Mouse (Mus musculus): ENCODE measurements around the gene 4933406M09Rik. TPM values are rescaled to one million over a fixed set of nuclear protein-coding genes. Genes with fewer than 3 reads are reported as not detected.

The 4933406M09Rik gene
- not detected in 2 replicates for polyA plus RNA-seq (2015; fragmentation: Nextera tagmentation; extraction: Ambion mirVana)

DNA sequence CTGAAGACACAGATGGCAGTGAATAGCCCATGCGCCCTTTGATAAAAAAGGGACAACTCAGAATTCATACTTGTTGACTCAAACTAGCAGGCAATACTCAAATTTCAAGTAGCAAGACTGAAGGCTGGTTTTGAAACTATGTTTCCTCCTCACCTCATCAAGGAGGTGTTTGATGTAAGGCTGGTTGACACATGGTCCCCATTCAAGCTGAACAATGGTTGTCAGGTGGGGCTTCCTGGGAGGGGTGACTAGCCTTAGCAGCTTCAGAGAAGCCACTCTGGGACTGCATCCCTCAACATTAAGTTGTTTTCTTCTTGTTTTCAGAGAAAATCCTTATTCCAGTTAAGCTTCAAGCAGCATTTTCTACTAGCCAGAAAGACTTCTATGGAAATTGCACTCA lies at the start of gene 4933406M09Rik:
4933406M09Rik (plus strand) TSS at position 275 of the 400 bp plus-strand sequence.
- Histone ChIP-seq H3K27me3 (ENCODE audit: control insufficient read depth, insufficient read depth, low read length) (no peaks in the 10 kb centered on the region), H3K36me3 (ENCODE audit: control insufficient read depth, insufficient read depth, low read length) (no peaks in the 10 kb centered on the region), H3K27ac (replicated peaks) (no peak within 1 kb of the TSS), H3K9ac (ENCODE audit: low read length) (no peak within 1 kb of the TSS), H3K4me2 (replicated peaks; ENCODE audit: low read depth) (no peak within 1 kb of the TSS), H3K4me1 (replicated peaks; ENCODE audit: control insufficient read depth, insufficient read depth) (no peaks in the 10 kb centered on the region), H3K9me3 (ENCODE audit: control insufficient read depth, low read length) (no peaks in the 10 kb centered on the region), H3K4me3 (ENCODE audit: low read depth, low read length) (no peak within 1 kb of the TSS)
- no peak for DNase-seq (ENCODE audit: low spot score)
- ATAC-seq (ENCODE audit: low FRiP score, low TSS enrichment), result no peak
- TF ChIP-seq EP300 (optimal IDR thresholded peaks at IDR 0.05) (no peak), CTCF (IDR thresholded peaks at IDR 0.05; ENCODE audit: low read depth) (no peak)
- 92% methylated on average over 1 of the region's 1 CpGs for WGBS

DNA sequence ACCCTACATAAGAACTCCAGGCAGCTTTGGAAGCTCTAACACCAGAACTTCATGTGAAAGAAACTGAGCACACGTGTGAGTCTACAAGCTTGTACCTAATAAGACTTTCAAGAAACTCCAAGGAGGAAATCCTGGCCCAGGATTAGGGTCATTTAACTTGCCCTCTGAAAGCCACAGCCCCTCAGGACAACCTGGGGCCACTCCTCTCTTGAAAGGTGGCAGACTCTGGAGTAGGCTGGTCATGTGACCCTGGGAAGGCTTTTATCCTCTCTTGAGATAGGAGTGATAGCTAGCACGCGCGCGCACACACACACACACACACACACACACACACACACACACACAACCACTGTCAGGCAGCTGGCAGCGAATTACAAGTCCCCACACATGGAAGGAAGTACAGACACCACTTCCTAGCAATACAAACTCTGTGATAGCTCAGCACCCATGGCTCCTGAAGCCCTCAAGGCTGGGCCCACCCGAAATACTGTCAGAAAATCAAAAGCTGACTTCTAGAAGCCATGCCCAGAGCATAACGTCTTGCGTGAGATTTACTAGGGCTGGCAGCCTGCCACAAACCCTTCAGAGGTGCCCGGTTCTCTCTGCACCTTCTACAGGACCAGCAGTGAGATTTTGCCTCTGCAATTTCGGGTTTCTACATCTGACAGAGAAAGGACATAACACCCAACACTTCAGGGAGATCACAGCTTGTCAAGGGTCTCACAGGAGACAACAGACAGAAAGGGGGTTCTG lies 48.6 kb upstream of the 4933406M09Rik start:
- Histone ChIP-seq H3K4me1 (replicated peaks; ENCODE audit: control insufficient read depth, insufficient read depth) (no peaks in the 10 kb centered on the region), H3K9ac (ENCODE audit: low read length) (no peak overlapping the region), H3K27ac (replicated peaks) (no peak overlapping the region), H3K4me2 (replicated peaks; ENCODE audit: low read depth) (no peak overlapping the region), H3K36me3 (ENCODE audit: control insufficient read depth, insufficient read depth, low read length) (no peaks in the 10 kb centered on the region), H3K27me3 (ENCODE audit: control insufficient read depth, insufficient read depth, low read length) (no peaks in the 10 kb centered on the region), H3K4me3 (ENCODE audit: low read depth, low read length) (no peak overlapping the region), H3K9me3 (ENCODE audit: control insufficient read depth, low read length) (no peaks in the 10 kb centered on the region)
- no peak for ATAC-seq (ENCODE audit: low FRiP score, low TSS enrichment)
- 61% methylated on average over 11 of the region's 11 CpGs for WGBS
- DNase-seq (ENCODE audit: low spot score), result no peak
- TF ChIP-seq CTCF (IDR thresholded peaks at IDR 0.05; ENCODE audit: low read depth), result no peak
- no peak for TF ChIP-seq EP300 (optimal IDR thresholded peaks at IDR 0.05)

- DNase-seq (ENCODE audit: low spot score), result no peak
- Histone ChIP-seq H3K36me3 (ENCODE audit: control insufficient read depth, insufficient read depth, low read length) (no peaks in the 10 kb centered on the region), H3K27ac (replicated peaks) (no peak overlapping the region), H3K4me2 (replicated peaks; ENCODE audit: low read depth) (no peak overlapping the region), H3K9ac (ENCODE audit: low read length) (no peak overlapping the region), H3K9me3 (ENCODE audit: control insufficient read depth, low read length) (no peaks in the 10 kb centered on the region), H3K4me1 (replicated peaks; ENCODE audit: control insufficient read depth, insufficient read depth) (no peaks in the 10 kb centered on the region), H3K27me3 (ENCODE audit: control insufficient read depth, insufficient read depth, low read length) (no peaks in the 10 kb centered on the region), H3K4me3 (ENCODE audit: low read depth, low read length) (no peak overlapping the region)
- 81% methylated on average over 7 of the region's 7 CpGs for WGBS
- TF ChIP-seq EP300 (optimal IDR thresholded peaks at IDR 0.05), result no peak
- ATAC-seq (ENCODE audit: low FRiP score, low TSS enrichment), result no peak
Observed at GRCm38 (mm10) chr1:134339162-134339561, 46.6 kb upstream of the 4933406M09Rik start.

GRCm38 (mm10) chr1:134339757-134340619 lies 45.8 kb upstream of the 4933406M09Rik start:
- 92% methylated on average over 18 of the region's 18 CpGs for WGBS
- Histone ChIP-seq H3K4me3 (ENCODE audit: low read depth, low read length) (no peak overlapping the region), H3K4me1 (replicated peaks; ENCODE audit: control insufficient read depth, insufficient read depth) (no peaks in the 10 kb centered on the region), H3K27ac (replicated peaks) (no peak overlapping the region), H3K9ac (ENCODE audit: low read length) (no peak overlapping the region), H3K27me3 (ENCODE audit: control insufficient read depth, insufficient read depth, low read length) (no peaks in the 10 kb centered on the region), H3K9me3 (ENCODE audit: control insufficient read depth, low read length) (no peaks in the 10 kb centered on the region), H3K36me3 (ENCODE audit: control insufficient read depth, insufficient read depth, low read length) (no peaks in the 10 kb centered on the region), H3K4me2 (replicated peaks; ENCODE audit: low read depth) (no peak overlapping the region)
- TF ChIP-seq CTCF (IDR thresholded peaks at IDR 0.05; ENCODE audit: low read depth) (peak; percentile 48), EP300 (optimal IDR thresholded peaks at IDR 0.05) (no peak)
- no peak for DNase-seq (ENCODE audit: low spot score)
- ATAC-seq (ENCODE audit: low FRiP score, low TSS enrichment), result no peak

- H3K27ac ChIP-seq (replicated peaks), result no peak overlapping the region
- peaks cover 10% of the 10 kb centered on the region for H3K36me3 ChIP-seq (ENCODE audit: control insufficient read depth, insufficient read depth, low read length)
- TF ChIP-seq EP300 (optimal IDR thresholded peaks at IDR 0.05) (no peak), CTCF (IDR thresholded peaks at IDR 0.05; ENCODE audit: low read depth) (no peak)
- H3K4me2 ChIP-seq (replicated peaks; ENCODE audit: low read depth), result no peak overlapping the region
- DNase-seq (ENCODE audit: low spot score), result no peak
- 85% methylated on average over 5 of the region's 5 CpGs for WGBS
- ATAC-seq (ENCODE audit: low FRiP score, low TSS enrichment), result no peak
- H3K9me3 ChIP-seq (ENCODE audit: control insufficient read depth, low read length), result no peaks in the 10 kb centered on the region
- no peak overlapping the region for H3K4me3 ChIP-seq (ENCODE audit: low read depth, low read length)
- no peak overlapping the region for H3K9ac ChIP-seq (ENCODE audit: low read length)
- no peaks in the 10 kb centered on the region for H3K4me1 ChIP-seq (replicated peaks; ENCODE audit: control insufficient read depth, insufficient read depth)
- H3K27me3 ChIP-seq (ENCODE audit: control insufficient read depth, insufficient read depth, low read length), result no peaks in the 10 kb centered on the region
Observed at GRCm38 (mm10) chr1:134341641-134342277, 44.0 kb upstream of the 4933406M09Rik start.

All from stomach, postnatal 0 days (tissue).